Mouse (Mus musculus) C2C12 (cell line): ENCODE results near the gene Jup. TPM values are rescaled to one million over a fixed set of nuclear protein-coding genes. Genes with fewer than 3 reads are reported as not detected.
A peak's percentile ranks its signal among the peaks of the same experiment; 100 is the strongest.

Experiments
- H3K27me3 ChIP-seq: one replicate; pipeline ENCODE4 v1.6.1; 2011; ENCODE audit not compliant: control insufficient read depth, insufficient read depth, insufficient read length
- H3K36me3 ChIP-seq: one replicate; pipeline ENCODE4 v1.6.1; 2011; ENCODE audit not compliant: control insufficient read depth, insufficient read depth
- H3K4me3 ChIP-seq: one replicate; pipeline ENCODE4 v1.5.1; 2011; ENCODE audit warnings: mild to moderate bottlenecking, control low read depth; ENCODE audit not compliant: poor library complexity, insufficient read depth, severe bottlenecking
- H3K79me2 ChIP-seq: one replicate; pipeline ENCODE4 v1.6.1; 2011; ENCODE audit not compliant: control insufficient read depth, insufficient read depth
- H3K79me3 ChIP-seq: one replicate; pipeline ENCODE4 v1.6.1; 2011; ENCODE audit warnings: low read depth, control low read depth
- H3ac ChIP-seq: one replicate; pipeline ENCODE3; 2011; ENCODE audit warnings: low read depth; ENCODE audit not compliant: control insufficient read depth, insufficient read length
- CEBPB ChIP-seq: IDR thresholded peaks from one replicate; pipeline ENCODE4 v1.6.1; 2011; ENCODE audit warnings: low read depth, mild to moderate bottlenecking, control low read depth, moderate library complexity
- CTCF ChIP-seq: IDR thresholded peaks from one replicate; pipeline ENCODE4 v1.5.1; 2011; ENCODE audit not compliant: control insufficient read depth, insufficient read depth, insufficient read length
- FOSL1 ChIP-seq: IDR thresholded peaks from one replicate; pipeline ENCODE4 v1.8.0; 2011; ENCODE audit warnings: mild to moderate bottlenecking, low read length; ENCODE audit not compliant: poor library complexity, insufficient read depth, severe bottlenecking
- MAX ChIP-seq: IDR thresholded peaks from one replicate; pipeline ENCODE4 v1.6.1; 2011; ENCODE audit warnings: mild to moderate bottlenecking, control low read depth
- MYOD1 ChIP-seq: IDR thresholded peaks from one replicate; pipeline ENCODE4 v1.6.1; 2011; ENCODE audit warnings: low read depth; ENCODE audit not compliant: control insufficient read depth, insufficient read length
- MYOG ChIP-seq: IDR thresholded peaks from one replicate; pipeline ENCODE4 v1.6.1; 2011; ENCODE audit not compliant: control insufficient read depth, insufficient read length; ENCODE audit errors: extremely low read depth
- USF1 ChIP-seq: IDR thresholded peaks from one replicate; pipeline ENCODE4 v1.6.1; 2011; ENCODE audit warnings: low read depth, mild to moderate bottlenecking, control low read depth, moderate library complexity
- polyA plus RNA-seq: library from polyadenylated mRNA; unstranded; fragments of >200 nt; fragmentation: generic; extraction: Trizol; gene quantifications from one replicate; pipeline ENCODE4 v1.2.1, GENCODE M21; 2012; ENCODE audit warnings: missing spikeins

The Jup gene
- polyA plus RNA-seq, 1 experiment, result 127 TPM

DNA sequence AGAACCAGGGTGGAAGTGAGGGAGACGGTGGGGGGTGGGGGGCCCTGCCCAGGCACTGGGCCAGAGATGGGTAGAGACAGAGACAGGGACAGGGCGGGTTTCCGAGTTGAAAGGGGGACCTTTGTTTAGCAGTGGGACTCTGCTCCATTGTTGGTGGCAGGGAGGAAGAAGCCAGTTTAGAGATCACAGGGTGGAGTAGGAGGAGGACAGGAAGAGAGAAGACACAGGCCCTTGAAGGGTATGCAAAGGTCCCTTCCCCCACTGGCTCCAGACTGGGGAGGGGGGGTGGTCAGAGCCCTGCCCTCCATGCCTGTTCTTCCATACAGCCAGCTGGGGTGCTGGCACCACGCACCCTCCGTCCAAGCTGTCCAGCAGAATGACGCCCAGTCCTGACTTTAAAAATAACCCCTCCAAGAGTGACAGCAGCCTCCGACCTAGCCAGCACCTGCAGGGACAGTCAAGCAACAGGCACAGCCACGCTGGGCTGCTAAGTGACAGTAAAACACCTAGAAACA lies 7.6 kb downstream of the Jup start:
- Histone ChIP-seq H3ac (no peak overlapping the region), H3K79me3 (peaks cover 60% of the 10 kb centered on the region), H3K79me2 (peaks cover 91% of the 10 kb centered on the region), H3K27me3 (no peaks in the 10 kb centered on the region), H3K36me3 (peaks cover 16% of the 10 kb centered on the region), H3K4me3 (no peak overlapping the region)
- TF ChIP-seq FOSL1, result no peak
- TF ChIP-seq MAX, result no peak
- no peak for TF ChIP-seq USF1
- no peak for TF ChIP-seq CTCF
- TF ChIP-seq MYOG, result no peak
- TF ChIP-seq MYOD1, result no peak

- H3K36me3 ChIP-seq, result peaks cover 30% of the 10 kb centered on the region
- TF ChIP-seq FOSL1, result no peak
- TF ChIP-seq MAX, result no peak
- TF ChIP-seq MYOD1, result no peak
- no peak for TF ChIP-seq USF1
- no peak for TF ChIP-seq MYOG
- no peak for TF ChIP-seq CTCF
- no peak for TF ChIP-seq CEBPB
- peaks cover 49% of the 10 kb centered on the region for H3K79me3 ChIP-seq
- H3ac ChIP-seq, result peak overlapping the region; percentile 3
- H3K27me3 ChIP-seq, result no peaks in the 10 kb centered on the region
- H3K4me3 ChIP-seq, result no peak overlapping the region
- H3K79me2 ChIP-seq, result peaks cover 77% of the 10 kb centered on the region
Observed at GRCm38 (mm10) chr11:100388588-100388987, 9.0 kb downstream of the Jup start.

- H3K79me2 ChIP-seq, result peaks cover 69% of the 10 kb centered on the region
- H3ac ChIP-seq, result no peak overlapping the region
- peaks cover 37% of the 10 kb centered on the region for H3K36me3 ChIP-seq
- no peaks in the 10 kb centered on the region for H3K27me3 ChIP-seq
- TF ChIP-seq CTCF (no peak), MYOG (no peak), MAX (peak; percentile 70), MYOD1 (peak; percentile 88), FOSL1 (peak; percentile 28)
- no peak overlapping the region for H3K4me3 ChIP-seq
- peaks cover 41% of the 10 kb centered on the region for H3K79me3 ChIP-seq
Observed at GRCm38 (mm10) chr11:100387589-100388375, 9.8 kb downstream of the Jup start.

DNA sequence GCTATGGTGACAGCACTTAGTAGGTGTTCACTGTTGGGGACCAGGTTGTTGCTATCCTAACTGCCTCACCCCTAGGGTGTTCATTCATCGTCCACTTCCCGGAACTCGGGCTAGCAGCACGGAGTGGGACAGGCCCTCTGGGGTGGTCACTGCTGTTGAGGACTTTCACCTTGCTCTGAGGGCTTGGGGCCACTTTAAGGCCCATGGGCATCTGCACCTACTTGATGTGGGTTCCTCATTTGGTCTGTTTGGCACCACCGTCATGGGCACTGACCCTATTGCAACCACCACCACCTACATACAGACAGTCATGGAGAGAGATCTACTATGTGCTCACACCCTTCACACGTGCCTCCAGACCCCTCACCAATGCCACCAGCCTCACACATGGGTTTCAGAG lies 10.5 kb downstream of the Jup start:
- H3K4me3 ChIP-seq, result no peak overlapping the region
- TF ChIP-seq CTCF, result no peak
- no peak for TF ChIP-seq CEBPB
- no peak for TF ChIP-seq MAX
- TF ChIP-seq FOSL1, result no peak
- no peak for TF ChIP-seq USF1
- H3K27me3 ChIP-seq, result no peaks in the 10 kb centered on the region
- peaks cover 42% of the 10 kb centered on the region for H3K36me3 ChIP-seq
- peaks cover 36% of the 10 kb centered on the region for H3K79me3 ChIP-seq
- no peak overlapping the region for H3ac ChIP-seq
- H3K79me2 ChIP-seq, result peaks cover 62% of the 10 kb centered on the region

- no peak overlapping the region for H3K4me3 ChIP-seq
- TF ChIP-seq MAX (no peak), CTCF (no peak)
- H3K79me3 ChIP-seq, result peaks cover 34% of the 10 kb centered on the region
- H3ac ChIP-seq, result no peak overlapping the region
- H3K27me3 ChIP-seq, result no peaks in the 10 kb centered on the region
- peaks cover 57% of the 10 kb centered on the region for H3K79me2 ChIP-seq
- H3K36me3 ChIP-seq, result peaks cover 47% of the 10 kb centered on the region
Observed at GRCm38 (mm10) chr11:100386586-100386985, 11.0 kb downstream of the Jup start.

- Histone ChIP-seq H3K79me3 (peaks cover 24% of the 10 kb centered on the region), H3K4me3 (no peak overlapping the region), H3K27me3 (no peaks in the 10 kb centered on the region), H3ac (no peak overlapping the region), H3K79me2 (peaks cover 41% of the 10 kb centered on the region), H3K36me3 (peaks cover 61% of the 10 kb centered on the region)
- TF ChIP-seq MAX (no peak), FOSL1 (no peak), CEBPB (no peak), MYOG (no peak), CTCF (no peak), USF1 (no peak), MYOD1 (no peak)
Observed at GRCm38 (mm10) chr11:100385016-100385415, 12.5 kb downstream of the Jup start.
